Mouse (Mus musculus) limb, embryonic 14.5 days (tissue): Measurements from ENCODE around the gene Fbxl14. TPM values are rescaled to one million over a fixed set of nuclear protein-coding genes. Genes with fewer than 3 reads are reported as not detected.
"Not testable (repeated sequence)": the region's sequence is repeated elsewhere in the genome, so short reads cannot be mapped to it uniquely, and the experiment has no call there.

Experiments
- ATAC-seq: fragments of 200-750 bp; cut with Nextera tagmentation; 2 replicates; pipeline ENCODE4 v1.8.0; 2017; ENCODE audit warnings: low read depth, moderate number of reproducible peaks, moderate TSS enrichment; ENCODE audit not compliant: low FRiP score
- DNase-seq: peaks from one replicate; pipeline ENCODE4 v3.0.0-alpha.2; 2015; ENCODE audit warnings: low spot score
- H3K27ac ChIP-seq: fragments of 300-500 bp; sonication (generic); replicated peaks from 2 replicates; pipeline ENCODE4 v1.5.1; 2014; ENCODE audit warnings: low read depth, mild to moderate bottlenecking, low read length, moderate library complexity, mixed read lengths
- H3K27me3 ChIP-seq: fragments of 300-500 bp; sonication (generic); 2 replicates; pipeline ENCODE4 v1.6.1; 2014; ENCODE audit warnings: low read length, mixed read lengths; ENCODE audit not compliant: control insufficient read depth, insufficient read depth
- H3K36me3 ChIP-seq: fragments of 300-500 bp; sonication (generic); 2 replicates; pipeline ENCODE4 v1.6.1; 2014; ENCODE audit warnings: mild to moderate bottlenecking, low read length, moderate library complexity, mixed read lengths; ENCODE audit not compliant: control insufficient read depth, insufficient read depth
- H3K4me1 ChIP-seq: fragments of 300-500 bp; sonication (generic); 2 replicates; pipeline ENCODE4 v1.6.1; 2014; ENCODE audit warnings: antibody characterized with exemption, low read length, mixed read lengths; ENCODE audit not compliant: control insufficient read depth, insufficient read depth
- H3K4me2 ChIP-seq: fragments of 300-500 bp; sonication (generic); replicated peaks from 2 replicates; pipeline ENCODE4 v1.6.1; 2014; ENCODE audit warnings: low read depth, mild to moderate bottlenecking, low read length, moderate library complexity; ENCODE audit not compliant: severe bottlenecking
- H3K4me3 ChIP-seq: fragments of 300-500 bp; sonication (generic); replicated peaks from 2 replicates; pipeline ENCODE4 v1.5.1; 2014; ENCODE audit warnings: low read length
- H3K9ac ChIP-seq: fragments of 300-500 bp; sonication (generic); 2 replicates; pipeline ENCODE4 v1.6.1; 2014; ENCODE audit warnings: mild to moderate bottlenecking, low read depth, low read length, moderate library complexity; ENCODE audit not compliant: severe bottlenecking
- H3K9me3 ChIP-seq: fragments of 300-500 bp; sonication (generic); 2 replicates; pipeline ENCODE4 v1.6.1; 2016; ENCODE audit warnings: low read length; ENCODE audit not compliant: control insufficient read depth
- POLR2A ChIP-seq: fragments of 200-500 bp; IDR thresholded peaks from 2 replicates; pipeline ENCODE4 v1.8.0; 2012; ENCODE audit warnings: inconsistent platforms, mild to moderate bottlenecking, moderate library complexity, borderline replicate concordance; ENCODE audit not compliant: insufficient read depth, insufficient read length; ENCODE audit errors: extremely low read depth
- WGBS: fragments of 180-500 bp; shearing (Covaris S2); extraction: QIAGEN DNeasy Blood & Tissue Kit; methylation state at CpG from one replicate; pipeline ENCODE4 v1.1.7; 2014; 5-methylcytosine and 5-hydroxymethylcytosine counted together
- polyA plus RNA-seq, 2 experiments: library from polyadenylated mRNA; depleted of rRNA in 1 of 2; stranded (reverse) in 1 of 2; unstranded in 1 of 2; fragments of >200 nt; fragmentation: Nextera tagmentation in 1 of 2; extraction: Ambion mirVana in 1 of 2; gene quantifications; 2 replicates each; pipeline versions ENCODE4 v1.2.1 to v1.2.3; 2012 to 2014

Fbxl14 gene
- polyA plus RNA-seq, 2 experiments = 6.4 to 39.1 TPM

DNA sequence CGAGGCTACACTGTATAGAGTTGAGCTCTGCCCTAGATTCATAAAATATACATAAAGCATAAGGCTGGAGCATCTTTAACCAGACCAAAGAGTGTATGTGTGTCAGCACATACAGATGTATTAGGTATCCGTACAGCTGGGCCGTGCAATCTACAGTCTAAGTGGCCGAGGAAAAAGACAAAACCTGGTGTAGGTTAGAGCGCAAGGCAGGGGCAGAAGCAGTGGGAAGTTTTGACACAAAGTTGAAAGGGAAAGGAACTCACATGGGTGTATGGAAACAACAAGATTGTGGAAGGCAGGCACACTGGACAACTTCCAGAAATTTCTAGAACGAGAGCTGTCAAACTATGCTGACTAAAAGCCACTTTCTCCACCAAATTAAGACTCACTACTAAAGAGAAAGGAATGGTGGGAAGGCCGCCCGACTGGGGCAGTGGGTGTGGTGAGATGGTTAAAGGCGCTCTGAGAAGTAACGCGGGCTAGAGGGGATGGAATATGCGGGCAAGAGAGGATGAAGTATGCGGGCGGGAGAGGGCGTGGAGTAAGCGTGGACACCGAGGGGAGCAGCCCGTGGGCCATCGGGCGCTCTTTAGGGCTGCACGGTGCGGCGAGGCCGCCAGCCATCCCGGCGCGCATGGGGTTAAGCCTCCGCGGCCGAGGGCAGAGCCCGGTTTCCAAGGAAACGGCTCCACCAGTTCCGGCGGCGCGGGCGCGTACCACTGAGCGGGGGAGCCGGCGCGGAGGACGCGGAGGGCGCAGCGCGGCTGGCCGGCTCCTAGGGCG is 717 bp upstream of the Fbxl14 start:
- 1% methylated on average over 28 of the region's 49 CpGs for WGBS
- peak overlapping the region; percentile 91 for H3K9ac ChIP-seq
- ATAC-seq (peak; percentile 94), DNase-seq (peak; percentile 94)
- H3K4me2 ChIP-seq = peak overlapping the region; percentile 56
- TF ChIP-seq POLR2A = no peak
- no peaks in the 10 kb centered on the region for H3K27me3 ChIP-seq
- peaks cover 16% of the 10 kb centered on the region for H3K36me3 ChIP-seq
- peaks cover 31% of the 10 kb centered on the region for H3K4me1 ChIP-seq
- H3K4me3 ChIP-seq = peak overlapping the region; percentile 85
- peak overlapping the region; percentile 98 for H3K27ac ChIP-seq
- H3K9me3 ChIP-seq = no peaks in the 10 kb centered on the region

- peaks cover 37% of the 10 kb centered on the region for H3K4me1 ChIP-seq
- H3K4me3 ChIP-seq = peak overlapping the region; percentile 85
- WGBS = under 1% methylated on average over 60 of the region's 70 CpGs
- peak overlapping the region; percentile 91 for H3K9ac ChIP-seq
- H3K9me3 ChIP-seq = no peaks in the 10 kb centered on the region
- no peaks in the 10 kb centered on the region for H3K27me3 ChIP-seq
- peak; percentile 3 for ATAC-seq
- peak overlapping the region; percentile 99 for H3K4me2 ChIP-seq
- DNase-seq = peak; percentile 52
- peaks cover 19% of the 10 kb centered on the region for H3K36me3 ChIP-seq
- TF ChIP-seq POLR2A = 0 out of 2 replicates have a peak, but pooled peaks have one; percentile 36
- H3K27ac ChIP-seq = peak overlapping the region; percentile 98
These were observed 623 bp downstream of the Fbxl14 start for GRCm38 (mm10) chr6:119479876-119480705.

DNA sequence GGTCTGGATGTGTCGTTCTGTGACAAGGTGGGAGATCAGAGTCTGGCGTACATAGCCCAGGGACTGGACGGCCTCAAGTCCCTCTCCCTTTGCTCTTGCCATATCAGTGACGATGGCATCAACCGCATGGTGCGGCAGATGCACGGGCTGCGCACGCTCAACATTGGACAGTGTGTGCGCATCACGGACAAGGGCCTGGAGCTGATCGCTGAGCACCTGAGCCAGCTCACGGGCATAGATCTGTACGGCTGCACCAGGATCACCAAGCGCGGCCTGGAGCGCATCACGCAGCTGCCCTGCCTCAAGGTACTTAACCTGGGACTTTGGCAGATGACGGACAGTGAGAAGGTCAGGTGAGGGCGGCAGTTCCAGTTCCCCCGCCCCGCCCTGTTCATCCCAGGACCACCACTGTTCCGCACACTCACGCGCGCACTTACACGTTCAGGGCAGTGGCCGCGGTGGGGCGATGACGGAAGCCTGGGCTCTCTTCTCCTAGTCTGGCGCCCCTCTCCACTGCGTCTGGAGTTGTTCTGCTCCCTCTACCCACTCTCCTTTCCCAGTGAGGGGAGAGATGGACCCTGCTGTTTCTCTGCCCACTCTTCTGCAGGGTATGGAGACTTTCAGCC is 1.4 kb downstream of the Fbxl14 start:
- H3K27me3 ChIP-seq = no peaks in the 10 kb centered on the region
- DNase-seq (peak; percentile 18), ATAC-seq (no peak)
- H3K9ac ChIP-seq = peak overlapping the region; percentile 91
- H3K4me1 ChIP-seq = peaks cover 37% of the 10 kb centered on the region
- H3K36me3 ChIP-seq = peaks cover 19% of the 10 kb centered on the region
- H3K4me2 ChIP-seq = peak overlapping the region; percentile 99
- no peak overlapping the region for H3K27ac ChIP-seq
- peak overlapping the region; percentile 85 for H3K4me3 ChIP-seq
- WGBS = 1% methylated on average over 29 of the region's 33 CpGs
- TF ChIP-seq POLR2A = no peak
- no peaks in the 10 kb centered on the region for H3K9me3 ChIP-seq

DNA sequence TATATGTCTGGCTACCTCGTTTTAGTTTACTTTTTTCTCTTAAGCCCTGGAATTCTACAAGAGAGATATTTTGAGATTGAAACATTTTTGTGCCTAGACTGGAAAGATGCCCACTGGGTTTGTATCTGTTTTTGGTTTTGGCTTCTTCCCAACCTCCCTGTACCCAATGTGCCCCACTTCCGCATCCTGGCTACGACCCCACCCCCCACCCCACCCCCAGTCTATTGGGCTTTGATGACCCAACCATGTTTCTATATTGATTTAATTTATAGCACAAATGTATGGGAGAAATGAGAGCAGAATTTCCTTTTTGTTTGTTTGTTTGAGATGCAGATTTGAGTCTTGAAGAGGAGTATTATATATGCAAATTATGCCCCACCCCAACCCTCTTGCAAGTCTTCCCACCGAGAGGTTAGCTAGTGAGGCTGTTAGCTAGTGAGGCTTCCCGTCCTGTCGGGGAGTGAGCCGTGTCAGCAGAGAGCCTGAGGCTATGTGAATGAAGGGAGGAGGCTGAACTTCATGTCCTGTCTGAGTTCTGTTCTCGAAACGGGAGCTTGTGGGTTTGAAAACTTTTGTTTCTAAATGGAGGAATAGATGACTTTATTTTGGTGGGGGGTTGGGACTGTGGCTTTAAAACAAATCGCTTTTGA is 2.4 kb downstream of the Fbxl14 start:
- DNase-seq, H3K9me3 ChIP-seq, ATAC-seq, H3K27me3 ChIP-seq, H3K27ac ChIP-seq: not testable (repeated sequence)
- H3K9ac ChIP-seq = peak overlapping the region; percentile 17; the same call in 1 of the 2 replicates
- H3K4me2 ChIP-seq = peak overlapping the region; percentile 99
- H3K4me3 ChIP-seq = peak overlapping the region; percentile 85
- H3K4me1 ChIP-seq = peaks cover 37% of the 10 kb centered on the region
- H3K36me3 ChIP-seq = peaks cover 19% of the 10 kb centered on the region
- WGBS = 7% methylated on average over 10 of the region's 10 CpGs
